Mouse (Mus musculus) CD4-positive naive resting alpha-beta T cell, adult 76 days (primary cell): ENCODE measurements around the gene Tnfsf11. TPM values are rescaled to one million over a fixed set of nuclear protein-coding genes. Genes with fewer than 3 reads are reported as not detected.

Source experiments
- total RNA-seq: library from RNA; stranded (reverse); gene quantifications from one replicate; pipeline ENCODE4 v1.2.4, GENCODE M21; 2023

Gene Tnfsf11
- total RNA-seq = 4.7 TPM

DNA sequence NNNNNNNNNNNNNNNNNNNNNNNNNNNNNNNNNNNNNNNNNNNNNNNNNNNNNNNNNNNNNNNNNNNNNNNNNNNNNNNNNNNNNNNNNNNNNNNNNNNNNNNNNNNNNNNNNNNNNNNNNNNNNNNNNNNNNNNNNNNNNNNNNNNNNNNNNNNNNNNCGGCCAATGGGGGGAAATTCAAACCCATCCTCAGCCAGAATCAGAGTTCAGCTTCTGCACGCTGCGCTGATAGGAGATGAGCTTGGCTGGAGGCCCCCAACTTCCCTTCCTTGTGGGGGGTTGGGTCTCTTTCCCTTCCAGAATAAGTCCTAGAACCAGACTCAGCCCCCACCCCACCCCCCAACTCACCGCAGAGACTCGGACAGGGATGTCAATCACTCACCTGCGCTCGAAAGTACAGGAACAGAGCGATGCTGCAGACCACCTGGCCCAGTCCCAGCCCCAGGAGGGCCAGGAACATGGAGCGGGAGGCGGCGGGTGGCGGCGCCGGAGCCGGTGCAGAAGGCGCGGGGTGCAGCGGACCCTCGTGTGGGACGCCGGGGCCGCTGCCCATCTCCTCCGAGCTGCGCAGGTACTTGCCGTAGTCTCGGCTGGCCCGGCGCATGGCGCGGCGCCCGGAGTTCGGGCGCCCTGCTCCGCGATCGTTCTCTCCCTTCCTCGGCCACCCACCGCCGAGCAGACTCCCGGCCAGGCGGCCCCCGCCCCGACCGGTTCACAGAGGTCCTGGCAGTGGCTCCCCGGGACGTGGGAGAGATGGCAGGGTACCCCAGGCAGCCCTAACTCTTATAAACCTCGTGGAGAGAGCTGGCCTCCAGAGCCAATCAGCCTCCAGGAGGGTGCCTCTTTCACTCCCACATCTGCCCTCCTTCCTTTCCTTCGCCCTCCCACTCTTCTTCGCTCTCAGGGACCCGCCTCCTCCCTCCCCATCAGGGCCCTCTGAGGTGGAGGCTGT lies at the start of gene Tnfsf11:
Tnfsf11 (minus strand) TSS at position 758 of the 952 bp plus-strand sequence.

Other genes with a start within 250 kb of the Tnfsf11 start
- gene Fam216b, start 219.0 kb downstream of the Tnfsf11 start, total RNA-seq = not detected
- 44.4 TPM for gene Akap11, start 228.8 kb upstream of the Tnfsf11 start, total RNA-seq